Mouse (Mus musculus) E14TG2a.4 (cell line): Measurements from ENCODE around the gene Camsap2.

Experiments used
- CTCF ChIP-seq: conservative IDR thresholded peaks from 2 replicates; pipeline ENCODE4 v1.5.1; 2014; ENCODE audit warnings: low read length
- NANOG ChIP-seq: IDR thresholded peaks from 2 replicates; pipeline ENCODE4 v1.6.1; 2014; ENCODE audit warnings: borderline replicate concordance, low read length, mixed read lengths
- POU5F1 ChIP-seq: IDR thresholded peaks from 2 replicates; pipeline ENCODE4 v1.6.1; 2014; ENCODE audit warnings: low read length, borderline replicate concordance

GRCm38 (mm10) chr1:136386914-136387313 is 41.0 kb upstream of the Camsap2 start:
- TF ChIP-seq CTCF (no peak), POU5F1 (no peak), NANOG (no peak)
